Mouse (Mus musculus): ENCODE measurements around the gene Defb41.
"Not testable (repeated sequence)": the region's sequence is repeated elsewhere in the genome, so short reads cannot be mapped to it uniquely, and the experiment has no call there.

The Defb41 gene

GRCm38 (mm10) chr1:18265038-18265437, at the start of gene Defb41:
Defb41 (minus strand) TSS chr1:18265138.
- no peak for DNase-seq (ENCODE audit: low read depth)

GRCm38 (mm10) chr1:18308474-18308829, 43.5 kb upstream of the Defb41 start:
- no peak for DNase-seq (ENCODE audit: low read depth)

GRCm38 (mm10) chr1:18307545-18308473, 42.9 kb upstream of the Defb41 start:
- no peak for DNase-seq (ENCODE audit: low read depth)

- DNase-seq (ENCODE audit: low read depth): no peak
Measured at GRCm38 (mm10) chr1:18292515-18292914, 27.6 kb upstream of the Defb41 start.

- peak; percentile 34 for DNase-seq (ENCODE audit: low read depth)
Measured at GRCm38 (mm10) chr1:18288860-18289259, 23.9 kb upstream of the Defb41 start.

GRCm38 (mm10) chr1:18287371-18287770, 22.4 kb upstream of the Defb41 start:
- no peak for DNase-seq (ENCODE audit: low read depth)

- DNase-seq (ENCODE audit: low read depth): no peak
Measured at GRCm38 (mm10) chr1:18271095-18271494, 6.2 kb upstream of the Defb41 start.

- DNase-seq (ENCODE audit: low read depth): no peak
Measured at GRCm38 (mm10) chr1:18268845-18269244, 3.9 kb upstream of the Defb41 start.

GRCm38 (mm10) chr1:18245801-18246580, 18.9 kb downstream of the Defb41 start:
- not testable (repeated sequence) for DNase-seq (ENCODE audit: low read depth)

GRCm38 (mm10) chr1:18237343-18237742, 27.6 kb downstream of the Defb41 start, which contains the start of gene Defb18:
Defb18 (minus strand) TSS chr1:18237443.
- DNase-seq (ENCODE audit: low read depth): no peak

GRCm38 (mm10) chr1:18223385-18223945, 41.5 kb downstream of the Defb41 start:
- no peak for DNase-seq (ENCODE audit: low read depth)

Measured in 416B (cell line).